Mouse (Mus musculus): ENCODE results near the gene Fbxw9.

Fbxw9 gene

DNA sequence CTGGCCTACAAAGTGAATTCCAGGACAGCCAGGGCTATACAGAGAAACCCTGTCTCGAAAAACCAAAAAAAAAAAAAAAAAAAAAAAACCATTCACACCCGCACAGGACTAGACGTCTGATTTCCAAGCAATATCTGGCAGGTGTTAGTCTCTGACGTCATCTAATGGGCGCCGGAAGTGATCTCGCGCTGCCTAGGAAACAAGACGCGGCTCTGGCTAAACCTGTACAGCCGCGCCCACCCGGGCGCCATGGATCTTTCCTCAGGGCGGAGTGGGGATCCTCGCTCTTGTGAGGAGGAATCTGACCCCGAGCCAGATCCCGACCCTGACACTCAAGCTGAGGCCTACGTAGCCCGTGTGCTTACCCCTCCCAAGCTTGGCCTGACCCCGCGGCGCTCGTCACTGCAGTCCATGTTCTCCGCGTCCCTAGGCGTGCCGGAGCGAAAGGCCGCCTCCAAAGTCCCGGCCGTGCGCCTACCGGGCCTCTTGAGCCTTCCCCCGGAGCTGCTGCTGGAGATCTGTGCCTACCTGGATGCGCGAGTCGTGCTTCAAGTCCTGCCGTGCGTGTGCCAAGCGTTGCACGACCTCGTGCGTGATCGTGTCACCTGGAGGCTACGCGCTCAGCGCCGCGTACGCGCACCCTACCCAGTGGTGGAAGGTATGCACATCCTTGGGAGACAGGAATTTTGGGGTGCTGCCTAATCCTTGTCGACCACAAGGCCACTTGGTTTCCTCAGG lies at the start of gene Fbxw9:
Fbxw9 (plus strand) TSS at position 177 of the 738 bp plus-strand sequence.
- DNase-seq (ENCODE audit: low spot score), result peak; percentile 75

DNA sequence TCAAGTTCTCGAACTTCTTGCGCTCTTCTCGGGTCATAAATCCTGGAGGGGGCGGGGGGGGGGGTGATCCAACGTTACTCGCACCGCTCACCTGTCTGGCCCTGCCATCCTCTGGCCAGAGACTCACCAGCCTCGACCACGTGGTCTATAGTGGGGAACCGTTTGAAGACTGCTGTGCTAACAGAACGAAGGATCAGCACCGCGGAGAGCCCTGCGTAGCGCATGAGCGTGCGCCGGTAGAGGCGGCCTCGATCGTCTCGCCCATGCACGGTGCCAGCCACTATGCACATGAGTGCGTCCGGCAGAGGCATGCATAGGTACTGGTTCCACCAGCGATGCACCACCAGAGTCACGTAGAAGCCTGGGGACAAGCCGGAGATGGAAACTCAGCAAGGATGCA lies 48.6 kb upstream of the Fbxw9 start:
- no peak for DNase-seq (ENCODE audit: low spot score)

DNA sequence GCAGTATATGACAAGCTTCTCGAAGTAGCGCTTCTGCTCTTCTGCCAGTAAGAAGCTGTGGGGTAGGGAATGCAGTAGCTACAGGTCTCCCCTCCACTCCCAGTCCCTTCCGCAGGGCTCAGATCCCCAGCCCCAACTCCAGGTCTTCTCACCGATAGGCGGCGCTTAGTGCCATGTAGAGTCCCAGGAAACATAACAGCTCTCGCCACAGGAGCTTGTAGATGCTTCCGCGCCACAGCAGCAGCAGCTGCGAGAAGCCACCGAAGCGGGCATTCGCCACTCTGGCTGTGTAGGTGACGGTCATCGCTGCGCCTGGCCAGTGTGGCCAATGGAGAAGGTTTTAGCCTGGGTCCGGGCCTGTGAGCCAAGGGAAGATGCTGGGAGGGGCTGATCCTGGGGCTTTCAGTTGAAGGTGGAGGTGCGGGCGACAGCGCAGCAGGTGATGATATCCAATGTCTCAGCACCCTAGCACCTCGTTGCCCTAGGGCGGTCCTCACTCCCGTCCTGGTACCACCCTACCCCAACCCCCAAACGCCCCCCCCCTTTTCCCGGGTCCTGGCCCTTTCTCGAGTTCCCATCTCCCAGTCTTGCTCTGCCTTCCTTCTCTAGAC lies 46.5 kb upstream of the Fbxw9 start:
- no peak for DNase-seq (ENCODE audit: low spot score)

DNA sequence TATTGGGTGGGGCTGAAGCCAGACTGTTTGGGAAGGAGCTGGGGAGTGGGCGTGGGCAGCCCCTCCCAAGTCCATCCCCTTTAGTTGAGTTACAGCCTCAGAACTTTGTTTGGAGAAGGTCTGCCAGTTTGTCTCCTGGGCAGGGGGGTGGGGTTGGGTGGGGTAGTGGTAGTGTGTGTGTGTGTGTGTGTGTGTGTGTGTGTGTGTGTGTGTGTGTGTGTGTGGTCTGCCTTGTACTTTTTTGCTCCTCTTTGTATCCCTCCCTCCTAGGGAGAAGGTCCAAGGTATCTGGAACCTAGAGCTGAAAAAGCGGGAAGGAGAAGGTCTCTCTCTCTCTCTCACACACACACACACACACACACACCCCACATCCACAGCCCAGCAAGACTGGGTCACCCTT lies 45.4 kb upstream of the Fbxw9 start, which contains the start of gene Best2:
Best2 (minus strand) TSS at position 101 of the 400 bp plus-strand sequence.
- DNase-seq (ENCODE audit: low spot score), result no peak

DNA sequence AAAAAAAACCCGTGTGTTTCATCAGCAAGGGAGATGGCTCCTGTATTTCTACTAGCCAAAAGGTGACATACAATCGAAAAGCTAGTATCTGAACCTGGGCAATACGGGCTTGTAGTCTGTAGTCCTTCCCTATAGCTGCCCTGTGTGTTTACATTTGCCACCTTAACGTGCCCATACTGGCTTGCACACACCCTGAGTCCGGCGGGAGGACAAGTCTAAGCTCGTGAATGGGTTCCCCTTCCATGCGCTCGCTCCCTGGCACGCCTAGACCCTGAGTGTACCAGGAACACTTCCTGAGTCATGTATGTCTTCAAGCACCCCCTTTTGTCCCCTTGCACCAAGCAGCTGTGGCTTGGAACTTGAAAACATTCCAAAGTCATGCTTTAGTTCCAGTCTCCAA lies 43.1 kb upstream of the Fbxw9 start:
- DNase-seq (ENCODE audit: low spot score), result no peak

DNA sequence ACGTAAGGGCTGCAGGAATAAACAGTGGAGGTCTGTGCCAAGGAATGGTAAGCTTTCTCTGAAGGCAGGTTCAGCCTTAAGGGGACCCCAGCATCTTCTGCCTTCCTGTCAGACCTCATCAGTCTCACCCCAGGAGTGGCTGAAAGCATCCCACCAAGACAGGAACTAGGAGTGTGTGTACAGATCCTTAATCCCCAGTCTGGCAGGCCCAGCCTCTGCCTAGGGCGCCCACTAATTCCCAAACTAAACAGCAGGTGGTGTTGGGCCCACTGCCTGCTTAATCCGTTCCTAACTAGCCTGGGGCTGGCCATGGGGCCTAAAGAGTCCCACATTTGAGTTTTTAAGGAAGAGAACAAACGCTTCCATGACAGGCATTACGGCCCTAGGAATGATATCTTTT lies 42.6 kb upstream of the Fbxw9 start:
- DNase-seq (ENCODE audit: low spot score), result no peak

DNA sequence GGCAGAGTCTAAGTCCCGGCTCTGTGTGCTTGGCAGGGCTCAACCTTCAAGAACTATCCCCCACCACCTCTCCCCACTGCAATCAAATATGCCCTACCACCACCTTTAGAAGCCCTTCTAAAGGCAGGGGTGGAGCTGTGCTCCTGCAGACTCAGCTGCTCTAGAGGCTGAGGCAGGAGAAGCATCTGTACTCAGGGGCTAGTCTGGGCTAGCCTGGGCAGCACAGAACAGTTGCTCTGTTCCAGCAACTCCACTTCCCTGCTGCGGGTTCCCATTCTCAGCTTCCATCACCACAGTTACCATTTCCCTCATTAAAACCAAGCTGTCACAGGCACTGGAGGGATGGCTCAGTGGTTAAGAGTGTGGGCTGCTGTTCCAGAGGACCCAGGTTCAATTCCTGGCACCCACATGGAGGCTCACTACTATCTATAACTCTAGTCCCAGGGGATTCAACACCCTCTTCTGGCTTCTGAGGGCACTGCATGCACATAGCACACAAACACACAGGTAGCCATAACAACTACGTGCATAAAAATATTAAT lies 38.3 kb upstream of the Fbxw9 start:
- DNase-seq (ENCODE audit: low spot score), result no peak

DNA sequence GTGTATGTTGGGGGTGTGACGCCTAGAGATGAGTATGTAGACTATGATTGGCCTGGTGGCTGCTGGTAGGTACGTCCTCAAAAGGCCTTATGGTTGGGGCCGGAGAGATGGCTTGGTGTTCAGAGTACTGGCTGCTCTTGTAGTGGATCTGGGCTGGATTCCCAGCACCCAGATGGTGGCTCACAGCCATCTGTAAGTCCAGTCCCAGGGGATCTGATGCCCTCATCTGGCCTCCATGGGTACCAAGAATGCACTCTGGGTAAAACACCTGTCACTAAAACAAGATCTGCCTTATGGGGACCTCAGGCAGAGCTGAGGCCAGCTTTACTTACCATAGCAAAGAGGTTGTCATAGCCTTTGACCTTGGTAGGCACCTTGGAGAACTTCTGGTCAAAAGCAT lies 36.0 kb upstream of the Fbxw9 start:
- DNase-seq (ENCODE audit: low spot score), result no peak

DNA sequence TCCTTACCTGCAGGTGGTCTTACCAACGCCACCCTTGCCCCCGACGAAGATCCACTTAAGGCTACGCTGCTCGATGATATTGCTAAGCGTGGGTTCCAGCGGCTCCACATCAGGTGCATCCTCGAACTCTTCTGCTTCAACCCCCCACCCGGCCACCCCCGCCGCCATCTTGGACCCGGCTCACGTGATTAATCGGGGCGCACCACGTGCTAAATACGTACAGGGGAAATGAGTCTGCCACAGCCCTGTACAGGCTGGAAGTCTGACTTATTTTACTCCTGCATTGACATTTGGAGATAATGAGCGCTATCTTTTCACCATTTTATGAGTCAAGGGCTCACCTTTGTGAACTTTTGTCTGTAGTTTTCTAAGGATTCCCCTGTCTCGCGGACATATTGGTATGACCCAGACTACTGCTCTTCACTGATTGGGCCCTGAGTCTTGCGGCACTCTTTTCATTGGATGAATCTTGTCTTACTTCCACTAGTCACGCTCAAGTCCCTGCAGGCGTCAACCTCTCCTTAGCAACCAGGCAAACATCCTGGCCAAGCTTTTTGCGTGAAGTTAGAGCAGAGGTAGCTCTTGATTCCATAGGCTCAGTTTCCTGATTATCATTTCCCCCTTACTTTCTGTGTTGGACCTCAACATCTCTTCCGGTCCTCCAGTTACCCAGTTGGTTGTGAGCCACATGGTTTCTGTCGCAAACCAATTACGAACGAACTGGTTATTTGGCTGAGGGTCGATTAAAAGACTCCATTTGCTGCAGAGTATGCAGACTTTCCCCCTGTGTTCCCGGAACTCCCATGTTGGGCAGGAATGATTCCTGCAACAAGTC lies 34.5 kb upstream of the Fbxw9 start, which contains the start of gene Asna1:
Asna1 (minus strand) TSS at position 184 of the 835 bp plus-strand sequence.
- DNase-seq (ENCODE audit: low spot score), result peak; percentile 73

DNA sequence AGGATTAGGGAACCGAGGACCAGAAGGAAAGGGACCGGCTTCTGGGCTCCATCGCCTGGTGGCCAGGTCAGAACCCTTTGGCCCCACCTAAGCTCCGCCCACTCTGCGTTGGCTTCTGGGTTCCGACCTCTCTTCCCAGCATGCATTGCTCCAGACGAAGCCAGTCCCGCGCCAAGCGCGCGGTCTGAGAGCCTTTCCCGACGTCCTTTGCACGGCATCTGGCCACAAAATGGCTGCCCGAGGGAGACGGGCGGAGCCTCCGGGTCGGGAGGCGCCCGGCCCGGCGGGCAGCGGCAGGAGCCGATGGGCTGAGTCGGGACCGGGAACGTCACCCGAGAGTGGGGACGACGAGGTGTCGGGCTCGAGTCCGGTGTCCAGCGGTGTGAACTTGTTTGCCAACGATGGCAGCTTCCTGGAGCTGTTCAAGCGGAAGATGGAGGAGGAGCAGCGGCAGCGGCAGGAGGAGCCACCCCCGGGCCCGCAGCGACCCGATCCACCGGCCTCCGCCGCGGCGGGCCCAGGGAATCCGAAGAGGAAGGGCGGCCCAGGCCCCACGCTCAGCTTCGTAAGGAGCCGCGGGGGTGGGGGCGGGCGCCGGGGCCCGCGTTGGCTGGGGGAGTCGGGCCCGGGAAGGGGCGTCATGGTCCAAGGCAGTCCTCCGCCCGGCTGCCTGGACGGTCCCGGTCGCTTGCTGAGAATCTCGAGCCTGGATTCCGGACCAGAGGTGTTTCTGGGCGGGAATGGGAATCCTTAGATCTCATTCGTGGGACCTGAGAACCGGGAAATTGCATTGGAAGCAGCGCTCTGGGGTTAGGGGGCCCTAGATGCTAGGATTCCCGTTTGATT lies 33.0 kb upstream of the Fbxw9 start, which contains the start of gene Trir:
Trir (plus strand) TSS at position 154 of the 846 bp plus-strand sequence.
- peak; percentile 94 for DNase-seq (ENCODE audit: low spot score)

DNA sequence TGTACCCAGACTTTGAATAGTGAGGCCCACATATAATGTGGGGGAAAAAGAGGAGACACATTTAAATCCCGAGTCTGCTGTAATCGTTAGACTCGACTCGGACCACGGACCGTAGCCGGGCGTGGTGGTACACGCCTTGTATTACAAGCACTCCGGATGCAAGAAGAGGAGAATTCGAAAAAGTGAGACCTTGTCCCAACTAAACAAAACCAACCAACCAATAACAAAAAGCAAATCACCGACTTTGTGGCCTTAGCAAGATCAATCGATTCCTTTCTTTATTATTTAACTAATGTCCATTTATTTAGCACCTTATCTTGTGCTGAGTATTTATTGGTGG lies 32.4 kb upstream of the Fbxw9 start:
- no peak for DNase-seq (ENCODE audit: low spot score)

DNA sequence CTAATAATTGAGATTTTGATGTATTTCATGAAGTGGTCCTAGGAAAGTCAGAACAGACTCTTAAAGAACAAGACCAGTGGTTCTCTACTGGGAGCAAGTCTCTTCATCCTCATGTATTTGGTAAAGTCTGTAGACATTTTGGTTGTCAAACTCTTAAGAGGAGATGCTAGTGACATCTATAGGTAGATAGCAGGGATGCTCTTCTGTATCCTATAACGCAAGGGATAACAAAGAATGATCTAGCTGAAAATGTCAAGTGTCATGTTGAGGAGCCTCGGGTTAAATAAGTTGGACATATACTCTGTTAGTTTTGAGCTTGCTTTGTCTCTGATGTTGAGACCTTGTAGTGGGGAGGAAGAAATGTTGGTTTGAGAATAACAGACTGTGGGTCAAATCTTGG lies 31.9 kb upstream of the Fbxw9 start:
- no peak for DNase-seq (ENCODE audit: low spot score)

DNA sequence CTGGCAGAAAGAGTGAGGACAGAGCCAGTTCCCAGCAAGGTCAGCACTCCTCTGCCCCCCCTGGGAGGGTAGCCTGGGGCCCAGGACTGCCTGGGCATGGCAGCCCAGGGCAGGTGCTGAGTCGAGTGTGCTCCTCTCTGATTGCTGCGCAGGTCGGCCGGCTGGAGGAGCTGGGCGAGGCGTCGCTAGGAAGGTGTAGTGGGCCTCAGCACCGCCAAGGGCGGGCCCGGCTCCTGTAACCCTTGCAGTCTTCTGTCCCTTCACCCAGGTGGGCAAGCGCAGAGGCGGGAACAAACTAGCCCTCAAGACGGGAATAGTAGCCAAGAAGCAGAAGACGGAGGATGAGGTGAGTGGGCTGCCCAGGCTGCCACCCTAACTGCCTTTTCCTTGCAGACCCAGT lies 30.6 kb upstream of the Fbxw9 start:
- no peak for DNase-seq (ENCODE audit: low spot score)

DNA sequence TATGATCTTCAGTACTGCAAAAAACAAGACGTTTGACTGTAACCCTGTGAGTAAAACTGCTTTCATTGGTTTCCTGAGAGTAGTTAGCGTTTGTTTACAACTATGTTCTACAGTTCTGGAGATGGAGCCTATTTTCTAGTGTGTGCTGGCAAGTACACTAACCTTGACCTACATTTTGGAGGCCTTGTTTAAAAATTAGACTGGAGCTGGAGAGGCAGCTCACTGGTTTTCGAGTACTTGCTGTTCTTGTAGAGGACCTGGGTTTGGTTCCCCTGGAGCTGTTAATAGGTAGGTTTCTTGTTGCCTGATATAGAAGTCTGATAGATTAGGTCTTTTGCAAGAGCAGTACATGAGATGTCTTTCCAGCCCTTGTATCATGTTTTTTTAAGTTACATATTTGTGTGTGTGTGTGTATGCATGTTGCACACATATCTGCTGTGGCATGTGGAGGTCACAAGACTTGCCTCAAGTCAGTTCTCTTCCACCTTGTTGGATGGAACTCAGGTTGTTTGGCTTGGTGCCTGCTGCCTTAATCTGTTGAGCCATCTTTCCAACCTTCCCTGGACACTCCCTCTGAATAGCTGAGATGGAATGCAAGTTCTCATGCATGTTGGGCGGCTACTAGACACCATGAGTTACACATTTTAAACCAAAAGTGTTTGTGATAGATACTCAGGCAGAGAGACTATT lies 27.1 kb upstream of the Fbxw9 start:
- DNase-seq (ENCODE audit: low spot score), result no peak

DNA sequence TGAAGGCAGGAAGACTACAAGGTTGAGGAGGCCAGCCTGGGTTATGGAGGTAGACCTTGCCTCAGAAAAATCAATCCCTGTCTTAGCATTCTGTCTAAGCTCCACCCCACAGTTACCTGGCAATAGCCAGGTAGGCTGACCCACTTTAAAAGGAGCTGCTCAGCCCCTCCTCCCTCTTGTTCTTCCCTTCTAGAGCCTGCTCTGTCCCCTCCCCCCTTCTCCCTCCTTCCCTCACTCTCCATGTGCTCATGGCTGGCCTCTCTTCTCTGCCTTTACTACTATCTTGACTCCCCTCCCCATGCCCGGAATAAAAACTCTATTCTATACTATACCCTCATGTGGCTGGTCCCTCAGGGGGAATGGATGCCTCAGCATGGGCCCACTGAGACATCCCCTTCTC lies 26.0 kb upstream of the Fbxw9 start:
- no peak for DNase-seq (ENCODE audit: low spot score)

DNA sequence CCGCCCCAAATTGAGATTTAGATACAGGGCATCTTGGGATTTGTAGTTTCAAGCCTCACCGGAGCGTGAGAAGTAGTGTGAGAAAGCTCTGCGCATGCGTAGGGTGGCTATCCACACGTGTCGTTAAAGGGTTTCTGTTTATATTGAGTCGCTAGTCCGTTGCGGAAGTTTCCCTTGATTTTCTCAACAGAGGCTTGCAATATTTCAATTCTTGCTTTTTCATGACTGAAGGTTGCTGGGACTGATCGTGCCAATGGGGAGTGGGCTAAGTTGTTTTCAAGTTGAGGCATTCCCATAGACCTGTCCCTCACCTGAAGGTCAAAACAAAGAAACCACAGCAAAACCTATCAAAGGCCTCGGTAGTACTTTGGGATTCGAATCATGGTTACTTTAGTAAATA lies 25.1 kb upstream of the Fbxw9 start:
- peak; percentile 66 for DNase-seq (ENCODE audit: low spot score)

DNA sequence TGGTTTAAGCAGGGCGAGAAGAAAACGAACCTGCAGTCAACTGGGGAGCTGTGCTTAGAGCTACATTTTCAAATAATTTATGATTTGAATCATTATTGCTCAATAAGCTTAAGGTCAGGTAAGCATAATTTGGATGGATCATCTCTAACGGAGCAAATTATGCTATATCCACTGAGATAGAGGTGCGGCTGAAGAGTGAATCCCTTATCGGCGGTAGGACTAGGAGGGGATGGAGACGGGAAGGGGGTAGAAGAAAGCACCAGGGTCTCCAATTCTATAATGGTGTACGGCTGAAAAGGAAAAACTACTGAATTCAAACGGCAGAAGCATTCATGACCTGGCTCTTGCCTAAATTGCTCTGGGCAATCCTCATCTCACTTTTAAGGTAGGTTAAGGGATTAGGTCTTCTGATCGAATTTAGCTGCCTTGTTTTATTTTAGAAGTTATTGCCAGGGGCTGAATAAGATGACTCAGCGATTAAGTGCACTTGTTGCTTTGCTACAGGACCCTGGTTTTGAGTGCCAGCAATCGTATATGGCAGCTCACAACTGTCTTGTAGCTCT lies 24.6 kb upstream of the Fbxw9 start:
- no peak for DNase-seq (ENCODE audit: low spot score)

DNA sequence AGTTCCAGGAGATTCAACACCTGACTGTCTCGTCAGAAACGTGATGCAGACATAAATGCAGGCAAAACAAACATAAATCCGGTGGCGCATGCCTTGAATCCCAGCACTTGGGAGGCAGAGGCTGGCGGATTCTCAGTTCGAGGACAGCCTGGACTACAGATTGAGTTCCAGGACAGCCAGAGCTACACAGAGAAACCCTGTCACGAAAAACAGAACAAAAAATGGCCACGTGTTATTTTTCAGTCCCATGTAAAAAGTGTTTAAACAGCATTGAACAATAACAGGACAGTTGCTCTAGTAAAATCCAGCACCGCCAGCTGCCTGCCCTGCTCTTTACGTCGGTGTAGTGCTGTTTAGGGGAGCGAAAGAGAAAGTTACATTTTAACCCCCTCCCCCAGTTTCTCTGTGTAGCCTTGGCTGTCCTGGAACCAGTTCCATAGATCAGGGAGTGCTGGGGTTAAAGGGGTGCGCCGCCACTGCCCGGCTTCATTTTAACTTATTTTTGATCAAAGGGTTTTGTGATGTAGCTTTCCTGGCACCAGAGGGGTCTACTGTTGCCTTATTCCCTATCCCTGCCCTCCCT lies 24.0 kb upstream of the Fbxw9 start:
- no peak for DNase-seq (ENCODE audit: low spot score)

DNA sequence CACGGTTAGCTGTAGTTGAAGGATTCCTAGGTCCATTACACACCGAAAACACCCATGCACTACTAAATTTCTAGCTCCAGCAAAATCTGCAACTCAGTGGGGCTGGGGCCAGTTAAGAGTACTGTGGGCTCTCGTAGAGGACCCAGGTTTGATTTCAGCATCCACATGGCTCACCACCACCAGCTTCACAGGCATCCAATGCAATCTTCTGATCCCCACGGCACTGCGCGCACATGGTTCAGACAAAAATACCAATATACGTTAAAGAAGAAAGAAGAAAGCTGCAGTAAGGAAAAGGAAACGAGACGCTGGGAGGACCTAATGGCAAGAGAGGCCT lies 23.5 kb upstream of the Fbxw9 start:
- DNase-seq (ENCODE audit: low spot score), result no peak

DNA sequence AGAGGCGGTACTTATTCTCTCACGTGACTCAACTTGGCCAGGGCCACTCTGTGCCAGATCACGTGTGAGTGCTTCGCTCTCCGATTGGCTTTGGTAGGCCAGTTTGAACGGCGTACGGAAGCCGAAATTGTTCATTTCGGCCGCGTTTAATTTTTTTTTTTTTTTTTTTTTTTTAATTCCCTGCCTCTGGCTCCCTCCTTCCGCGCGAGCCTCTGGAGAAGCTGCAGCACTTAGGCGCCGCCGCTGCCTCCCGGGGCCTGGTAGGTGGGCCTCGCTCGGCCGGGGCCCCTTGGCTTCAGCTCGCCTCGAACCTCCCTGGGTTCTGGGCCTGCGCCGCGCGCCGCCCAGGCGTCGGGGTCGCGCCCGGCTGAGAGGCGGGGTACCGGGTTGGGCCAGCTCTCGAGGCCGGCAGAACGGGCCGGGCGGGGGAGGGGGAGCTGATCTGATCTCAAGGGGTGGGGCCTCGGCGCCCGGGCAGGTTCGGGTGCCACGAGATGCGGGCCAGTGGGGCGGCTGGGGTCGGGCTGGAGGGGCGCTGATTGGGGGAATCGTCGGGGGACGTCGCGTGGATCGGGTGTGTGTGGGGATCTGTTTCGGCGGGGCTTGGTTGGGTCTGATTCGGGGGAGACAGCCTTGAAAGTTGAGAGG lies 23.0 kb upstream of the Fbxw9 start, which contains the start of gene Tnpo2:
Tnpo2 (plus strand) TSS at position 198 of the 648 bp plus-strand sequence.
- DNase-seq (ENCODE audit: low spot score), result peak; percentile 92

Data from ovary, adult 18-20 months (tissue).